Mouse (Mus musculus): ENCODE data around the gene Ccdc51. TPM values are rescaled to one million over a fixed set of nuclear protein-coding genes. Genes with fewer than 3 reads are reported as not detected.

Gene Ccdc51
- polyA plus RNA-seq, 1 experiment from 2014 or later = 9.1 TPM

DNA sequence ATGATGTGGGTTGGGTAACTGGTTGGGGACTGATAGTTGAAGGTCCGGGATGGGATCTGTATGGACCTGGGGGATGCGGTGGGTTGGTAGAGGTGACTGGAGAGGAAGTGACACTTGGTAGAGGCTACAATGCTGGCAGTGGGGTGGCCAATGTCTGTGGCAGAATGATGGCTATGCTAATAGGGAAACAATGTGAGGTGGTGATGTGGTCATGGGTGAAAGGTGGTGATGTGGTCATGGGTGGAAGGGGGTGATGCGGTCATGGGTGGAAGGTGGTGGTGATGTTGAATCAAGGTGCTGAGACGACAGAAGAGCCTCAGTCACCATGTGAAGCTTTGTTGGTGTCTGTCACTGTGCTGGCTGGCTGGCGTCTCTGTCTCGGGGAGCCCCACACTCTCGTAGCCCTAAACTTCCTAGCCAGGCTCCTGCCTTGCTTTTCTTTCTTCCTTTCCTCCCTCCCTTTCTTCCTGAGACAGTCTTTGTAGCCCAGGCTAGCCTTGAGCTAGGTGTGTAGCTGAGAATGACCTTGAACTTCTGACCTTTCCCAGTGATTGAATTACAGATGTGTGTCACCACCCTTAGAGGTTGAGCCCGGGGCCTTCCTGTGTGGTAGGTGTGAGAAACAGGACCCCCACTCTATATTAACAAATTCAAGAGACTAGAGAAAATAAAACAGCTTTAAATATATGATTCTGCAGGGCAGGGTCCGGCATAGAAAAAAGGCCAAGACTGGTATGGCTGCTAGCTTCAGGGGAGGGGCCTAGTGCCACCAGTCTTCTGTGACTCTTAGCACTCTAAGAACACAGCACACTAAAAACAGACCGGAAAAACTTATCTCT is 30.4 kb upstream of the Ccdc51 start:
- H3K36me3 ChIP-seq (replicated peaks; ENCODE audit: insufficient read depth, low read length) = peaks cover 13% of the 10 kb centered on the region
- H3K27me3 ChIP-seq (ENCODE audit: insufficient read depth, low read length) = no peaks in the 10 kb centered on the region
- H3K9ac ChIP-seq (replicated peaks) = no peak overlapping the region
- DNase-seq (peak; percentile 15), ATAC-seq (no peak)
- H3K9me3 ChIP-seq (ENCODE audit: low read length) = no peaks in the 10 kb centered on the region
- no peak overlapping the region for H3K4me2 ChIP-seq (ENCODE audit: low read depth, low read length)
- WGBS (ENCODE audit: insufficient replicate concordance) = 78% methylated on average over 10 of the region's 10 CpGs
- H3K27ac ChIP-seq (ENCODE audit: low read depth) = no peak overlapping the region
- H3K4me3 ChIP-seq (ENCODE audit: low read depth, low read length) = no peak overlapping the region
- peaks cover 20% of the 10 kb centered on the region for H3K4me1 ChIP-seq (ENCODE audit: insufficient read depth)
- no peak for TF ChIP-seq CTCF (IDR thresholded peaks at IDR 0.05; ENCODE audit: low read depth)
- TF ChIP-seq EP300 (IDR thresholded peaks at IDR 0.05; ENCODE audit: low read depth) = no peak

- Histone ChIP-seq H3K36me3 (replicated peaks; ENCODE audit: insufficient read depth, low read length) (peaks cover 21% of the 10 kb centered on the region), H3K9ac (replicated peaks) (no peak overlapping the region), H3K27ac (ENCODE audit: low read depth) (no peak overlapping the region), H3K4me1 (ENCODE audit: insufficient read depth) (peaks cover 21% of the 10 kb centered on the region), H3K27me3 (ENCODE audit: insufficient read depth, low read length) (no peaks in the 10 kb centered on the region), H3K9me3 (ENCODE audit: low read length) (no peaks in the 10 kb centered on the region), H3K4me3 (ENCODE audit: low read depth, low read length) (no peak overlapping the region), H3K4me2 (ENCODE audit: low read depth, low read length) (no peak overlapping the region)
- DNase-seq (no peak), ATAC-seq (no peak)
- TF ChIP-seq CTCF (IDR thresholded peaks at IDR 0.05; ENCODE audit: low read depth) (no peak), EP300 (IDR thresholded peaks at IDR 0.05; ENCODE audit: low read depth) (no peak)
- WGBS (ENCODE audit: insufficient replicate concordance) = 87% methylated on average over 9 of the region's 9 CpGs
These were observed 29.6 kb upstream of the Ccdc51 start for GRCm38 (mm10) chr9:109052490-109053260.

DNA sequence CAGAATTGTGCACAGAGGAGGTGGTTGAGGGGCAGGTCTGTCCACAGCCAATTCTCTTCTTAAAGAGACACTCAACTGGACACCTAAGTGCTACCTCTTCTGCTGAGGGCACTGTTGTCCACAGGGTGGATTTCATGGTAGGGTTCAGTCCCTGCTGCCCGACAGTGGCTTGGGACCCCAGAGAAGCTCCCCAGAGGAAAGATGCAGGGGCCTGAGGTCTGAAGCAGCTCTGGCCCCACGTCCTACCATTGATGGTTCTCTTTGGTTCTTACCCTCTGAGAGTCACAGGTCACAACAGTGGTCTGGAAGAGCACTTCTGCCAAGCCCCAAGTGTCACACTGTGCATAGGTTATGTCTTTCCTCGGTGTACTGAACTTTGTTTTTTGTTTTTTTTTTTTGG is 28.9 kb upstream of the Ccdc51 start:
- H3K4me1 ChIP-seq (ENCODE audit: insufficient read depth) = peaks cover 25% of the 10 kb centered on the region
- H3K9ac ChIP-seq (replicated peaks) = no peak overlapping the region
- ATAC-seq = no peak
- DNase-seq = no peak
- no peak overlapping the region for H3K27ac ChIP-seq (ENCODE audit: low read depth)
- H3K4me2 ChIP-seq (ENCODE audit: low read depth, low read length) = no peak overlapping the region
- 80% methylated on average over 3 of the region's 3 CpGs for WGBS (ENCODE audit: insufficient replicate concordance)
- no peak overlapping the region for H3K4me3 ChIP-seq (ENCODE audit: low read depth, low read length)
- H3K27me3 ChIP-seq (ENCODE audit: insufficient read depth, low read length) = no peaks in the 10 kb centered on the region
- no peak for TF ChIP-seq CTCF (IDR thresholded peaks at IDR 0.05; ENCODE audit: low read depth)
- no peak for TF ChIP-seq EP300 (IDR thresholded peaks at IDR 0.05; ENCODE audit: low read depth)
- H3K9me3 ChIP-seq (ENCODE audit: low read length) = no peaks in the 10 kb centered on the region
- peaks cover 26% of the 10 kb centered on the region for H3K36me3 ChIP-seq (replicated peaks; ENCODE audit: insufficient read depth, low read length)

GRCm38 (mm10) chr9:109053851-109054250 is 28.4 kb upstream of the Ccdc51 start:
- Histone ChIP-seq H3K4me3 (ENCODE audit: low read depth, low read length) (no peak overlapping the region), H3K9me3 (ENCODE audit: low read length) (no peaks in the 10 kb centered on the region), H3K9ac (replicated peaks) (no peak overlapping the region), H3K27me3 (ENCODE audit: insufficient read depth, low read length) (no peaks in the 10 kb centered on the region), H3K4me1 (ENCODE audit: insufficient read depth) (peaks cover 30% of the 10 kb centered on the region), H3K27ac (ENCODE audit: low read depth) (peak overlapping the region; percentile 79; the same call in 1 of the 2 replicates), H3K4me2 (ENCODE audit: low read depth, low read length) (peak overlapping the region; percentile 55; the same call in 1 of the 2 replicates), H3K36me3 (replicated peaks; ENCODE audit: insufficient read depth, low read length) (peaks cover 30% of the 10 kb centered on the region)
- TF ChIP-seq EP300 (IDR thresholded peaks at IDR 0.05; ENCODE audit: low read depth) (no peak), CTCF (IDR thresholded peaks at IDR 0.05; ENCODE audit: low read depth) (no peak)
- ATAC-seq (no peak), DNase-seq (no peak)
- WGBS (ENCODE audit: insufficient replicate concordance) = 67% methylated on average over 6 of the region's 6 CpGs

DNA sequence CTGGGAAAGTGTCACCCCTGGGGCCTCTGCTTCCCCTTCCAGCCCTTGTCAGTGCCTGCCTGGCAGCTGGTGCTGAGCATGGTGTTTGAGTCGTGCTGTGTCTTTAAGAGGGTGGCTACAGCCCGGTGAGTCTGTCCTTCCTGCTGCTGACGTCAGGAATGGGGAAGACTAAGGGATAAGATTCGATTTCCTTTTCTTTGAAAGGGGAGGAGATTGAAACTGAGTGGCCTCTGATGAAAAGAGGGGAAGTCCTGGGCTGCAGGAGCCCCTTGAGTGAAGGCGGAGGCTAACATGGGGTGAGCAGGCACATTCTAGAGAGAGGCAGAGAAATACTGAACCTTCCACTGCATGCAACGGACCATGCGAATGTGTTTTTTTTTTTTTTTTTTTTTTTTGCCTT is 27.6 kb upstream of the Ccdc51 start:
- H3K4me3 ChIP-seq (ENCODE audit: low read depth, low read length) = peak overlapping the region; percentile 21
- 2% methylated on average over 7 of the region's 7 CpGs for WGBS (ENCODE audit: insufficient replicate concordance)
- no peaks in the 10 kb centered on the region for H3K9me3 ChIP-seq (ENCODE audit: low read length)
- peaks cover 32% of the 10 kb centered on the region for H3K4me1 ChIP-seq (ENCODE audit: insufficient read depth)
- peak; percentile 52 for TF ChIP-seq EP300 (IDR thresholded peaks at IDR 0.05; ENCODE audit: low read depth)
- no peak for TF ChIP-seq CTCF (IDR thresholded peaks at IDR 0.05; ENCODE audit: low read depth)
- peak overlapping the region; percentile 79 for H3K27ac ChIP-seq (ENCODE audit: low read depth)
- DNase-seq (peak; percentile 70), ATAC-seq (peak; percentile 62)
- H3K36me3 ChIP-seq (replicated peaks; ENCODE audit: insufficient read depth, low read length) = peaks cover 27% of the 10 kb centered on the region
- no peaks in the 10 kb centered on the region for H3K27me3 ChIP-seq (ENCODE audit: insufficient read depth, low read length)
- peak overlapping the region; percentile 66 for H3K9ac ChIP-seq (replicated peaks)
- H3K4me2 ChIP-seq (ENCODE audit: low read depth, low read length) = peak overlapping the region; percentile 55
